In genomic region chr3:95933111-95933750, GRCm38 (mm10) we compare ENCODE assay signal across 17 mouse cellular contexts. TPM values are rescaled to one million over a fixed set of nuclear protein-coding genes. Genes with fewer than 3 reads are reported as not detected.
"Had no signal": no experiment of that assay in that cellular context is flagged by ENCODE, and none has a peak within 500 bp of the region (broad histone marks: within the 10 kb centered on the region; RNA-seq: fewer than 3 reads in every experiment).

No protein-coding gene starts in this region.

- H3K4me3 ChIP-seq: intestine, embryonic 15.5 days; kidney, embryonic 15.5 days; left cerebral cortex, adult 2 months; liver, embryonic 13.5 days; midbrain, embryonic 12.5 days; midbrain, embryonic 15.5 days had no signal

- H3K27ac ChIP-seq: intestine, embryonic 15.5 days; kidney, embryonic 15.5 days; left cerebral cortex, adult 2 months; liver, embryonic 13.5 days; macrophage; midbrain, embryonic 12.5 days; midbrain, embryonic 15.5 days; stomach, postnatal 0 days had no signal

- H3K9me3 ChIP-seq: intestine, embryonic 15.5 days; kidney, embryonic 15.5 days; liver, embryonic 13.5 days; midbrain, embryonic 12.5 days; midbrain, embryonic 15.5 days had no signal

- H3K27me3 ChIP-seq: intestine, embryonic 15.5 days; kidney, embryonic 15.5 days; liver, embryonic 13.5 days; midbrain, embryonic 12.5 days; midbrain, embryonic 15.5 days had no signal

- DNase-seq: kidney, postnatal 10 days; layer of hippocampus, postnatal 36 days; liver, embryonic 13.5 days; lung, embryonic 14.5 days; right cerebral cortex, adult 18-20 months; right cerebral cortex, postnatal 14 days; right cerebral cortex, postnatal 4 days; thymus, adult 2 months; thymus, postnatal 14 days had no signal

RNA-seq across cellular contexts. Expression of gene Car14, which starts 28.7 kb away (rescaled TPM):
- total RNA-seq: megakaryocyte, adult 5-6 weeks had no signal
- polyA plus RNA-seq: macrophage had no signal
